Mouse (Mus musculus) lung, adult 2 months (tissue): ENCODE results near the gene As3mt. TPM values are rescaled to one million over a fixed set of nuclear protein-coding genes. Genes with fewer than 3 reads are reported as not detected.

Source experiments
- DNase-seq: peaks from one replicate; pipeline ENCODE4 v3.0.0; 2022
- H3K4me1 ChIP-seq: fragments of 200-500 bp; 2 replicates; pipeline ENCODE4 v1.6.1; 2011; ENCODE audit warnings: low read length; ENCODE audit not compliant: control insufficient read depth, insufficient read depth
- H3K4me3 ChIP-seq: fragments of 200-500 bp; replicated peaks from 2 replicates; pipeline ENCODE3; 2011; ENCODE audit warnings: low read depth, mild to moderate bottlenecking, control low read depth, low read length; ENCODE audit errors: extremely low read depth
- CTCF ChIP-seq: fragments of 200-500 bp; IDR thresholded peaks from 2 replicates; pipeline ENCODE4 v1.5.1; 2011; ENCODE audit warnings: mild to moderate bottlenecking, low read length, control low read depth; ENCODE audit not compliant: insufficient read depth
- POLR2A ChIP-seq: fragments of 200-500 bp; IDR thresholded peaks from 2 replicates; pipeline ENCODE4 v1.6.1; 2011; ENCODE audit warnings: low read depth, mild to moderate bottlenecking, control low read depth, low read length, borderline replicate concordance; ENCODE audit errors: extremely low read depth
- WGBS: fragments of 180-500 bp; shearing (Covaris S2); methylation state at CpG from one replicate; pipeline ENCODE4 v1.1.7; 2018; 5-methylcytosine and 5-hydroxymethylcytosine counted together
- polyA plus RNA-seq: library from polyadenylated mRNA; depleted of rRNA; stranded (reverse); fragments of >200 nt; gene quantifications from 2 replicates; pipeline ENCODE4 v1.2.3, GENCODE M21; 2012; rRNA removed

The As3mt gene
- polyA plus RNA-seq: 8.0 and 14.9 TPM in 2 replicates

GRCm38 (mm10) chr19:46707296-46708151 lies at the start of gene As3mt:
As3mt (plus strand) TSS chr19:46707458.
- no peaks in the 10 kb centered on the region for H3K4me1 ChIP-seq
- WGBS: 5% methylated on average over 31 of the region's 31 CpGs
- peak; percentile 73 for DNase-seq
- H3K4me3 ChIP-seq: peak within 1 kb of the TSS; percentile 94
- no peak for TF ChIP-seq CTCF
- peak; percentile 40; the same call in 1 of the 2 replicates for TF ChIP-seq POLR2A

GRCm38 (mm10) chr19:46658348-46658747 lies 48.9 kb upstream of the As3mt start:
- 96% methylated on average over 7 of the region's 7 CpGs for WGBS
- H3K4me3 ChIP-seq: no peak overlapping the region
- H3K4me1 ChIP-seq: no peaks in the 10 kb centered on the region
- no peak for DNase-seq
- TF ChIP-seq POLR2A (no peak), CTCF (no peak)

GRCm38 (mm10) chr19:46658851-46659250 lies 48.4 kb upstream of the As3mt start:
- Histone ChIP-seq H3K4me1 (no peaks in the 10 kb centered on the region), H3K4me3 (no peak overlapping the region)
- TF ChIP-seq CTCF (no peak), POLR2A (no peak)
- 56% methylated on average over 9 of the region's 9 CpGs for WGBS
- peak; percentile 10 for DNase-seq

GRCm38 (mm10) chr19:46661511-46661910 lies 45.7 kb upstream of the As3mt start:
- no peak overlapping the region for H3K4me3 ChIP-seq
- no peak for DNase-seq
- H3K4me1 ChIP-seq: no peaks in the 10 kb centered on the region
- WGBS: 53% methylated on average over 4 of the region's 4 CpGs
- TF ChIP-seq POLR2A (no peak), CTCF (no peak)

- 51% methylated on average over 8 of the region's 8 CpGs for WGBS
- no peaks in the 10 kb centered on the region for H3K4me1 ChIP-seq
- H3K4me3 ChIP-seq: no peak overlapping the region
- TF ChIP-seq POLR2A: no peak
- no peak for TF ChIP-seq CTCF
- no peak for DNase-seq
Measured at GRCm38 (mm10) chr19:46662214-46662613, 45.0 kb upstream of the As3mt start.

- Histone ChIP-seq H3K4me3 (no peak overlapping the region), H3K4me1 (no peaks in the 10 kb centered on the region)
- DNase-seq: no peak
- TF ChIP-seq CTCF: no peak
- TF ChIP-seq POLR2A: no peak
- WGBS: 69% methylated on average over 6 of the region's 6 CpGs
Measured at GRCm38 (mm10) chr19:46662784-46663183, 44.5 kb upstream of the As3mt start.

GRCm38 (mm10) chr19:46665474-46665873 lies 41.8 kb upstream of the As3mt start:
- no peak for TF ChIP-seq POLR2A
- no peak for TF ChIP-seq CTCF
- Histone ChIP-seq H3K4me3 (no peak overlapping the region), H3K4me1 (no peaks in the 10 kb centered on the region)
- no peak for DNase-seq
- WGBS: 70% methylated on average over 7 of the region's 7 CpGs

- TF ChIP-seq POLR2A: no peak
- TF ChIP-seq CTCF: no peak
- H3K4me3 ChIP-seq: no peak overlapping the region
- 49% methylated on average over 11 of the region's 11 CpGs for WGBS
- H3K4me1 ChIP-seq: no peaks in the 10 kb centered on the region
- no peak for DNase-seq
Measured at GRCm38 (mm10) chr19:46667300-46667699, 40.0 kb upstream of the As3mt start.

GRCm38 (mm10) chr19:46668263-46668662 lies 39.0 kb upstream of the As3mt start:
- WGBS: 88% methylated on average over 10 of the region's 10 CpGs
- no peak for TF ChIP-seq CTCF
- TF ChIP-seq POLR2A: no peak
- no peak for DNase-seq
- H3K4me3 ChIP-seq: no peak overlapping the region
- H3K4me1 ChIP-seq: no peaks in the 10 kb centered on the region

GRCm38 (mm10) chr19:46669802-46670201 lies 37.5 kb upstream of the As3mt start:
- 45% methylated on average over 5 of the region's 5 CpGs for WGBS
- no peak for TF ChIP-seq CTCF
- TF ChIP-seq POLR2A: no peak
- Histone ChIP-seq H3K4me1 (no peaks in the 10 kb centered on the region), H3K4me3 (no peak overlapping the region)
- DNase-seq: no peak
